Mouse (Mus musculus) megakaryocyte, embryonic 14.5 days (primary cell): ENCODE measurements at regions not wholly inside any gene's neighbourhood (a gene's known extent, or its start where the extent isn't known, plus 50 kb on each side); places are given as distances from the start of the nearest gene placed in this dataset.

ENCODE experiments used
- FLI1 ChIP-seq: IDR thresholded peaks from 2 replicates; pipeline ENCODE4 v1.6.1; 2012; ENCODE audit warnings: low read length, inconsistent platforms, mixed read lengths
- GATA1 ChIP-seq: IDR thresholded peaks from 3 replicates; pipeline ENCODE4 v1.6.1; 2012; ENCODE audit warnings: mixed read lengths, low read length, inconsistent platforms, borderline replicate concordance

DNA sequence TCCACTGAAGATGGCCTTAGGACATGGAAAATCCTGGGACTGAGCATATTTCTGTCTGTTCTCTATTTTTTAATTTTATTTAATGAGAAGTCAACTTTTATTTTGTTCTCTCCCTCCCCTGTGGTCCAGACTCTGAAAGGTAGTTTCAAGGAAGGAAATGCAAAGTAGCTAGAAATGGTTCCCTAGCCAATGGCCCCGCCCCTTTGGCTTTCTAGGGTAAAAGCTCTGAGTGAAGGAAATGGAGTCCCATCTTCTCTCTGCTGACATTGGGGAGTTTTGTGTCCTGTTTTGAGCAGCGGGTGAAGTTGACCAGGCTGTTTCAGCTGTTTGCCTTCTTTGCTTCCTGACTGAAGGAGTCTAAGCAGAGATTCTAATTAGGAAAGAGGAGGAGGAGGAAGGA is 103.8 kb upstream of the Cxcr4 start:
- TF ChIP-seq GATA1: no peak
- TF ChIP-seq FLI1: no peak
